Mouse (Mus musculus): ENCODE results near the gene Senp6.
"Not testable (repeated sequence)": the region's sequence is repeated elsewhere in the genome, so short reads cannot be mapped to it uniquely, and the experiment has no call there.

The Senp6 gene

GRCm38 (mm10) chr9:80066367-80067220 is at the start of gene Senp6:
Gene Senp6, plus strand, starts transcription at chr9:80066903.
- peak; percentile 82 for DNase-seq (ENCODE audit: low spot score)

GRCm38 (mm10) chr9:80020429-80020828 is 46.3 kb upstream of the Senp6 start:
- no peak for DNase-seq (ENCODE audit: low spot score)

GRCm38 (mm10) chr9:80021648-80022047 is 45.1 kb upstream of the Senp6 start:
- no peak for DNase-seq (ENCODE audit: low spot score)

- DNase-seq (ENCODE audit: low spot score) = peak; percentile 48
Measured at GRCm38 (mm10) chr9:80022821-80023220, 43.9 kb upstream of the Senp6 start.

- DNase-seq (ENCODE audit: low spot score) = not testable (repeated sequence)
Measured at GRCm38 (mm10) chr9:80025347-80025746, 41.4 kb upstream of the Senp6 start.

- peak; percentile 28 for DNase-seq (ENCODE audit: low spot score)
Measured at GRCm38 (mm10) chr9:80026017-80026416, 40.7 kb upstream of the Senp6 start.

- no peak for DNase-seq (ENCODE audit: low spot score)
Measured at GRCm38 (mm10) chr9:80026581-80027021, 40.1 kb upstream of the Senp6 start.

- no peak for DNase-seq (ENCODE audit: low spot score)
Measured at GRCm38 (mm10) chr9:80037262-80037996, 29.3 kb upstream of the Senp6 start.

- DNase-seq (ENCODE audit: low spot score) = no peak
Measured at GRCm38 (mm10) chr9:80037997-80038383, 28.7 kb upstream of the Senp6 start.

GRCm38 (mm10) chr9:80039296-80039815 is 27.3 kb upstream of the Senp6 start:
- no peak for DNase-seq (ENCODE audit: low spot score)

- not testable (repeated sequence) for DNase-seq (ENCODE audit: low spot score)
Measured at GRCm38 (mm10) chr9:80044301-80044700, 22.4 kb upstream of the Senp6 start.

- not testable (repeated sequence) for DNase-seq (ENCODE audit: low spot score)
Measured at GRCm38 (mm10) chr9:80049271-80049670, 17.4 kb upstream of the Senp6 start.

- DNase-seq (ENCODE audit: low spot score) = no peak
Measured at GRCm38 (mm10) chr9:80052951-80053350, 13.8 kb upstream of the Senp6 start.

GRCm38 (mm10) chr9:80057690-80058089 is 9.0 kb upstream of the Senp6 start:
- DNase-seq (ENCODE audit: low spot score) = no peak

GRCm38 (mm10) chr9:80065495-80065894 is 1.2 kb upstream of the Senp6 start:
- not testable (repeated sequence) for DNase-seq (ENCODE audit: low spot score)

- peak; percentile 71 for DNase-seq (ENCODE audit: low spot score)
Measured at GRCm38 (mm10) chr9:80067221-80068027, 721 bp downstream of the Senp6 start.

- no peak for DNase-seq (ENCODE audit: low spot score)
Measured at GRCm38 (mm10) chr9:80068028-80068515, 1.4 kb downstream of the Senp6 start.

GRCm38 (mm10) chr9:80068735-80069315 is 2.1 kb downstream of the Senp6 start:
- DNase-seq (ENCODE audit: low spot score) = no peak

GRCm38 (mm10) chr9:80070026-80070425 is 3.3 kb downstream of the Senp6 start:
- DNase-seq (ENCODE audit: low spot score) = no peak

GRCm38 (mm10) chr9:80071616-80072015 is 4.9 kb downstream of the Senp6 start:
- no peak for DNase-seq (ENCODE audit: low spot score)

- DNase-seq (ENCODE audit: low spot score) = no peak
Measured at GRCm38 (mm10) chr9:80074067-80074466, 7.4 kb downstream of the Senp6 start.
